Mouse (Mus musculus): ENCODE data around the gene Cep131.

The Cep131 gene

GRCm38 (mm10) chr11:120028319-120029092 lies 58.1 kb downstream of the Cep131 start:
- DNase-seq (ENCODE audit: extremely low spot score, low read depth, low spot score): no peak

- DNase-seq (ENCODE audit: extremely low spot score, low read depth, low spot score): no peak
Observed at GRCm38 (mm10) chr11:120026941-120027340, 59.7 kb downstream of the Cep131 start.

GRCm38 (mm10) chr11:120022841-120023240 lies 63.8 kb downstream of the Cep131 start:
- DNase-seq (ENCODE audit: extremely low spot score, low read depth, low spot score): no peak

GRCm38 (mm10) chr11:120022216-120022615 lies 64.4 kb downstream of the Cep131 start:
- DNase-seq (ENCODE audit: extremely low spot score, low read depth, low spot score): no peak

- no peak for DNase-seq (ENCODE audit: extremely low spot score, low read depth, low spot score)
Observed at GRCm38 (mm10) chr11:120021367-120021766, 65.3 kb downstream of the Cep131 start.

GRCm38 (mm10) chr11:120019542-120020440 lies 66.8 kb downstream of the Cep131 start:
- no peak for DNase-seq (ENCODE audit: extremely low spot score, low read depth, low spot score)

- DNase-seq (ENCODE audit: extremely low spot score, low read depth, low spot score): no peak
Observed at GRCm38 (mm10) chr11:120017011-120017410, 69.6 kb downstream of the Cep131 start.

GRCm38 (mm10) chr11:120014758-120015157 lies 71.9 kb downstream of the Cep131 start:
- DNase-seq (ENCODE audit: extremely low spot score, low read depth, low spot score): no peak

Data from hindlimb bud, embryonic 11.5 days (tissue).